In the genomic region with DNA sequence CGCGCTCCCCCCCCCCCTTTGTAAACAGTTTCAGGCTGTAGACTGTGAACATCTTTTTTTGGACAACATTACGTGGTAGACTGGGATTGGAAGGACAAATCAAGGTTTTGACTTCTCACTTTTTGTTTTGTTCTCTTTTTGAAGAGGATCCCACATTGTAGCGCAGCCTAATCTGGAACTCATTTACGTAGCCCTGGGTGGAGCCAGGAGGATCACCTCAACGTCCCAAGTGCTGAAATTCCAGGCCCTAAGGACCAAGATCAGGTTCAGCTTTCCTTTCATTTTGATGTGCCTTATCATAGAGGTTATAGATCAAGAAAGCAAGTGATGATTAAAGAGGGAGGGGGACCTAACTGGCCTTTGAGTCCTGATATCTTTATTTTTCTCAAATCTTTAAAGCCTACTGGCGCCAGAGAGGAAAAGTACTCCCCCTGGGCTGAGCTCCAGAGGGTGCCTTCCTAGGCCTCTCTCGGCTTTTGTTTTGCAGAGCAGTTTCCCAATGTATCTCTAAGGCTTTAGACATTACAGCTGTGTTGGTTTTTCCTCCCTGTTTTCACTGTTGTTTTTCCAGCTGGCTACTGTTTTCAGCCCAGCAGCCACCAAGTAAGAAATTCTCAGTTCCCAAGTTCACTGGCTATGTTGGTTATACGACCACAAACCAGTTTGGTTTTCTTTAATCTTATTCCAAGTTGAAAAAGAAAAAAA, we compare ENCODE assay signal across 17 mouse cellular contexts. TPM values are rescaled to one million over a fixed set of nuclear protein-coding genes. Genes with fewer than 3 reads are reported as not detected.
A peak's percentile ranks its signal among the peaks of the same experiment; 100 is the strongest.
DNase-seq lines count a peak whose midpoint lies in the region; ATAC-seq and TF ChIP-seq lines count a peak whose summit lies in the region.
"Had no signal": no experiment of that assay in that cellular context is flagged by ENCODE, and none has a peak within 500 bp of the region (broad histone marks: within the 10 kb centered on the region; RNA-seq: fewer than 3 reads in every experiment).

No protein-coding gene starts in this region.

- H3K4me2 ChIP-seq in embryonic facial prominence, embryonic 14.5 days (ENCODE audit: low read depth, low read length), result no peak overlapping the region
- H3K4me2 ChIP-seq in hindbrain, embryonic 13.5 days, result no peak overlapping the region
- H3K4me2 ChIP-seq: forebrain, embryonic 15.5 days; heart, embryonic 15.5 days had no signal

- TF ChIP-seq CTCF in left cerebral cortex, adult 2 months (IDR thresholded peaks at IDR 0.05), result no peak

- 0 out of 2 replicates have a peak, but pooled peaks cover 5% of the 10 kb centered on the region for H3K4me1 ChIP-seq in embryonic facial prominence, embryonic 14.5 days (ENCODE audit: control insufficient read depth, insufficient read depth, low read length)
- no peaks in the 10 kb centered on the region for H3K4me1 ChIP-seq in hindbrain, embryonic 13.5 days (replicated peaks)
- H3K4me1 ChIP-seq: forebrain, embryonic 15.5 days; heart, embryonic 15.5 days; hindbrain, embryonic 10.5 days had no signal

- no peak overlapping the region for H3K9ac ChIP-seq in embryonic facial prominence, embryonic 14.5 days (ENCODE audit: low read depth, low read length)
- H3K9ac ChIP-seq in hindbrain, embryonic 13.5 days, result no peak overlapping the region
- H3K9ac ChIP-seq: forebrain, embryonic 15.5 days; heart, embryonic 15.5 days had no signal

- H3K27ac ChIP-seq in left cerebral cortex, adult 2 months, result peak overlapping the region; percentile 41; the same call in 1 of the 2 replicates
- H3K27ac ChIP-seq in embryonic facial prominence, embryonic 14.5 days (replicated peaks; ENCODE audit: low read depth, low read length), result no peak overlapping the region
- H3K27ac ChIP-seq in hindbrain, embryonic 13.5 days, result no peak overlapping the region
- H3K27ac ChIP-seq: forebrain, embryonic 15.5 days; heart, embryonic 15.5 days; hindbrain, embryonic 10.5 days had no signal

- H3K9me3 ChIP-seq in embryonic facial prominence, embryonic 14.5 days (ENCODE audit: control insufficient read depth, low read length), result no peaks in the 10 kb centered on the region
- H3K9me3 ChIP-seq in hindbrain, embryonic 13.5 days, result no peaks in the 10 kb centered on the region
- H3K9me3 ChIP-seq: forebrain, embryonic 15.5 days; heart, embryonic 15.5 days; hindbrain, embryonic 10.5 days had no signal

- no peak for DNase-seq in frontal cortex, postnatal 14 days (ENCODE audit: low spot score in 2 of 2)
- DNase-seq in left cerebral cortex, adult 2 months (ENCODE audit: extremely low spot score in 1 of 2, low spot score in 2 of 2), result no peak
- DNase-seq in left cerebral cortex, postnatal 36 days (ENCODE audit: low spot score in 2 of 2), result no peak
- peak; percentile 83 for DNase-seq in R1 (ENCODE audit: low read depth, low spot score)
- peak; percentile 3 for DNase-seq in embryonic facial prominence, embryonic 14.5 days (ENCODE audit: low spot score)
- DNase-seq: cerebellum, adult 9-10 months; kidney, postnatal 36 days; lung, postnatal 14 days; thymus, postnatal 25 days had no signal

- H3K4me3 ChIP-seq in left cerebral cortex, adult 2 months, result no peak overlapping the region
- H3K4me3 ChIP-seq in embryonic facial prominence, embryonic 14.5 days (ENCODE audit: low read depth, low read length), result no peak overlapping the region
- H3K4me3 ChIP-seq in hindbrain, embryonic 13.5 days, result no peak overlapping the region
- H3K4me3 ChIP-seq: erythroblast, embryonic 14.5 days; forebrain, embryonic 15.5 days; heart, embryonic 15.5 days; hindbrain, embryonic 10.5 days had no signal

- H3K27me3 ChIP-seq in embryonic facial prominence, embryonic 14.5 days (replicated peaks; ENCODE audit: control insufficient read depth, insufficient read depth, low read length), result peaks cover 21% of the 10 kb centered on the region
- H3K27me3 ChIP-seq in hindbrain, embryonic 13.5 days, result peaks cover 9% of the 10 kb centered on the region; the same call in 1 of the 2 replicates
- H3K27me3 ChIP-seq: forebrain, embryonic 15.5 days had no signal

- ATAC-seq in frontal cortex, adult (ENCODE audit: low TSS enrichment), result 0 out of 2 replicates have a peak, but pooled peaks have one; percentile 13
- no peak for ATAC-seq in embryonic facial prominence, embryonic 14.5 days (ENCODE audit: low read depth)
- ATAC-seq in hindbrain, embryonic 13.5 days (ENCODE audit: low FRiP score), result no peak
- no peak for ATAC-seq in erythroid progenitor cell, adult 5-6 weeks (replicated peaks; ENCODE audit: low FRiP score, poor library complexity, severe bottlenecking)
- ATAC-seq: forebrain, embryonic 15.5 days; Patski had no signal

- no peaks in the 10 kb centered on the region for H3K36me3 ChIP-seq in embryonic facial prominence, embryonic 14.5 days (ENCODE audit: control insufficient read depth, insufficient read depth, low read length)
- H3K36me3 ChIP-seq in hindbrain, embryonic 13.5 days, result no peaks in the 10 kb centered on the region
- H3K36me3 ChIP-seq: forebrain, embryonic 15.5 days; heart, embryonic 15.5 days; hindbrain, embryonic 10.5 days had no signal

- intact Hi-C loops in left cerebral cortex, adult 2 months (cut with DNase I), result no loop called here
- intact Hi-C loops in left cerebral cortex, postnatal 36 days (cut with DNase I), result no loop called here

- WGBS in embryonic facial prominence, embryonic 14.5 days, result 30% methylated on average over 7 of the region's 9 CpGs
- WGBS in hindbrain, embryonic 13.5 days, result 28% methylated on average over 9 of the region's 9 CpGs

RNA-seq across cellular contexts. Expression of a gene that starts 2.9 kb away (rescaled TPM):
- total RNA-seq in left cerebral cortex, adult 2 months (2021), result 100 to 1,000 TPM; 232 to 236 TPM
- total RNA-seq in left cerebral cortex, postnatal 36 days (2021), result 100 to 1,000 TPM; 171 to 261 TPM
- 182 and 200 TPM in 2 replicates for polyA plus RNA-seq in embryonic facial prominence, embryonic 14.5 days (2014; fragmentation: Nextera tagmentation; extraction: Ambion mirVana)
- 194 and 197 TPM in 2 replicates for polyA plus RNA-seq in hindbrain, embryonic 13.5 days (2015; fragmentation: Nextera tagmentation; extraction: Ambion mirVana)
- total RNA-seq in erythroid progenitor cell, adult 5-6 weeks (2015; ENCODE audit: low replicate concordance), result 202 and 228 TPM in 2 replicates
- total RNA-seq in erythroid progenitor cell, adult 5-6 weeks (2017; ENCODE audit: low replicate concordance), result 128 and 130 TPM in 2 replicates

Comparison
In these comparisons a context has a peak if more than half of its experiments do, and no peak if none do; other contexts are left out.
1. DNase-seq: peak in R1 (single experiment) and embryonic facial prominence, embryonic 14.5 days (single experiment); none in frontal cortex, postnatal 14 days (0 of 2), left cerebral cortex, adult 2 months (0 of 2) and left cerebral cortex, postnatal 36 days (0 of 2).